Mouse (Mus musculus): ENCODE data around the gene Dmxl2.
A peak's percentile ranks its signal among the peaks of the same experiment; 100 is the strongest.

The Dmxl2 gene

GRCm38 (mm10) chr9:54501453-54502110 lies at the start of gene Dmxl2:
Gene Dmxl2 (minus strand): TSS chr9:54501626.
- DNase-seq (ENCODE audit: low spot score): peak; percentile 98

GRCm38 (mm10) chr9:54549433-54549832 lies 48.0 kb upstream of the Dmxl2 start:
- no peak for DNase-seq (ENCODE audit: low spot score)

GRCm38 (mm10) chr9:54547536-54547935 lies 46.1 kb upstream of the Dmxl2 start:
- DNase-seq (ENCODE audit: low spot score): peak; percentile 77

GRCm38 (mm10) chr9:54544954-54545315 lies 43.5 kb upstream of the Dmxl2 start:
- DNase-seq (ENCODE audit: low spot score): no peak

GRCm38 (mm10) chr9:54544212-54544953 lies 43.0 kb upstream of the Dmxl2 start:
- DNase-seq (ENCODE audit: low spot score): no peak

GRCm38 (mm10) chr9:54540801-54541200 lies 39.4 kb upstream of the Dmxl2 start:
- no peak for DNase-seq (ENCODE audit: low spot score)

GRCm38 (mm10) chr9:54538684-54539083 lies 37.3 kb upstream of the Dmxl2 start, which contains the start of gene Sh2d7:
Gene Sh2d7 (plus strand): TSS chr9:54538984.
- DNase-seq (ENCODE audit: low spot score): no peak

GRCm38 (mm10) chr9:54538244-54538643 lies 36.8 kb upstream of the Dmxl2 start:
- no peak for DNase-seq (ENCODE audit: low spot score)

GRCm38 (mm10) chr9:54537480-54537879 lies 36.1 kb upstream of the Dmxl2 start:
- no peak for DNase-seq (ENCODE audit: low spot score)

- peak; percentile 11 for DNase-seq (ENCODE audit: low spot score)
These were observed 35.6 kb upstream of the Dmxl2 start for GRCm38 (mm10) chr9:54537030-54537429.

GRCm38 (mm10) chr9:54536236-54536635 lies 34.8 kb upstream of the Dmxl2 start:
- DNase-seq (ENCODE audit: low spot score): no peak

GRCm38 (mm10) chr9:54533975-54534374 lies 32.5 kb upstream of the Dmxl2 start:
- no peak for DNase-seq (ENCODE audit: low spot score)

- DNase-seq (ENCODE audit: low spot score): no peak
These were observed 31.5 kb upstream of the Dmxl2 start for GRCm38 (mm10) chr9:54532926-54533325.

GRCm38 (mm10) chr9:54531421-54531820 lies 30.0 kb upstream of the Dmxl2 start:
- no peak for DNase-seq (ENCODE audit: low spot score)

- DNase-seq (ENCODE audit: low spot score): no peak
These were observed 29.4 kb upstream of the Dmxl2 start for GRCm38 (mm10) chr9:54530836-54531235.

- DNase-seq (ENCODE audit: low spot score): no peak
These were observed 28.5 kb upstream of the Dmxl2 start for GRCm38 (mm10) chr9:54529950-54530349.

- DNase-seq (ENCODE audit: low spot score): no peak
These were observed 26.3 kb upstream of the Dmxl2 start for GRCm38 (mm10) chr9:54527694-54528093.

- DNase-seq (ENCODE audit: low spot score): no peak
These were observed 18.9 kb upstream of the Dmxl2 start for GRCm38 (mm10) chr9:54520286-54520685.

GRCm38 (mm10) chr9:54518921-54519320 lies 17.5 kb upstream of the Dmxl2 start:
- DNase-seq (ENCODE audit: low spot score): no peak

- no peak for DNase-seq (ENCODE audit: low spot score)
These were observed 14.6 kb upstream of the Dmxl2 start for GRCm38 (mm10) chr9:54515991-54516390.

- no peak for DNase-seq (ENCODE audit: low spot score)
These were observed 1.4 kb upstream of the Dmxl2 start for GRCm38 (mm10) chr9:54502873-54503272.

- no peak for DNase-seq (ENCODE audit: low spot score)
These were observed 677 bp upstream of the Dmxl2 start for GRCm38 (mm10) chr9:54502111-54502495.

- no peak for DNase-seq (ENCODE audit: low spot score)
These were observed 484 bp downstream of the Dmxl2 start for GRCm38 (mm10) chr9:54500832-54501452.

All from retina, embryonic 14.5 days (tissue).